Mouse (Mus musculus): ENCODE data around the gene Smcr8. TPM values are rescaled to one million over a fixed set of nuclear protein-coding genes. Genes with fewer than 3 reads are reported as not detected.
A peak's percentile ranks its signal among the peaks of the same experiment; 100 is the strongest.

Smcr8 gene
- polyA plus RNA-seq, 1 experiment: 9.2 TPM

DNA sequence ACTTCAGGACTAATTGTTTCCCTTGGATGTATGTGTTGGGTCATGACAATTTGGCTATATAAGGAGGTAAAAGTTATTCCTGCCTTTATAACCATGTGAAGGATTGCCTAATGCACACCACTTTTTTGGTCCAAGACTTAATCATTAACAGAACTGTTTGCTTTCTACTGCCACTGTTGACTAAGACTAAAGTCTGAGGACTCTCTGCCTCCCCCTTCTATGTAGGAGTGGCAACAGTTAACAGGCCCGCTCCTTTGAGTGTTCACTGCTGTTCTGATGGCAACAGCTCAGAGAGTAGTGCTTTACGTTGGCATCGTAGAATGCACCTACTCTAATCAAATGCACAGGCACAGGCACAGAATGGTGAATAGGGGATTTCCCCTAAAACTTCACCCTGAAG is 47.9 kb downstream of the Smcr8 start:
- no peaks in the 10 kb centered on the region for H3K27me3 ChIP-seq (ENCODE audit: control insufficient read depth, insufficient read depth, insufficient read length)
- H3ac ChIP-seq (ENCODE audit: control insufficient read depth, insufficient read length): no peak overlapping the region
- no peak overlapping the region for H3K4me2 ChIP-seq (ENCODE audit: low read depth)
- TF ChIP-seq POLR2A (IDR thresholded peaks at IDR 0.05; ENCODE audit: insufficient read length, low read depth): no peak
- no peak overlapping the region for H3K4me3 ChIP-seq
- no peaks in the 10 kb centered on the region for H3K79me2 ChIP-seq (ENCODE audit: control insufficient read depth, insufficient read depth)
- no peaks in the 10 kb centered on the region for H3K36me3 ChIP-seq (ENCODE audit: control insufficient read depth, insufficient read depth)

GRCm38 (mm10) chr11:60826700-60827099 is 49.4 kb downstream of the Smcr8 start:
- no peaks in the 10 kb centered on the region for H3K27me3 ChIP-seq (ENCODE audit: control insufficient read depth, insufficient read depth, insufficient read length)
- H3K36me3 ChIP-seq (ENCODE audit: control insufficient read depth, insufficient read depth): no peaks in the 10 kb centered on the region
- H3K4me2 ChIP-seq (ENCODE audit: low read depth): no peak overlapping the region
- H3K79me2 ChIP-seq (ENCODE audit: control insufficient read depth, insufficient read depth): peaks cover 8% of the 10 kb centered on the region
- H3K4me3 ChIP-seq: no peak overlapping the region
- TF ChIP-seq TCF3 (IDR thresholded peaks at IDR 0.05; ENCODE audit: insufficient read length, low read depth): no peak
- TF ChIP-seq POLR2A (IDR thresholded peaks at IDR 0.05; ENCODE audit: insufficient read length, low read depth): no peak
- TF ChIP-seq CEBPB (IDR thresholded peaks at IDR 0.05; ENCODE audit: insufficient read depth, poor library complexity, severe bottlenecking): no peak
- TF ChIP-seq MYOG (IDR thresholded peaks at IDR 0.05; ENCODE audit: control insufficient read depth in 1 of 3, insufficient read depth in 1 of 3, insufficient read length in 2 of 3, low read depth in 2 of 3): no peak
- no peak for TF ChIP-seq E2F4 (IDR thresholded peaks at IDR 0.05; ENCODE audit: insufficient read depth)
- no peak for TF ChIP-seq SRF (IDR thresholded peaks at IDR 0.05; ENCODE audit: control insufficient read depth, insufficient read length, low read depth)
- TF ChIP-seq MYOD1 (IDR thresholded peaks at IDR 0.05; ENCODE audit: control insufficient read depth in 1 of 3, insufficient read length in 2 of 3, low read depth in 2 of 3): no peak
- TF ChIP-seq POLR2AphosphoS2 (IDR thresholded peaks at IDR 0.05; ENCODE audit: insufficient read length, low read depth): no peak
- no peak for TF ChIP-seq USF1 (IDR thresholded peaks at IDR 0.05; ENCODE audit: low read depth)
- TF ChIP-seq REST (IDR thresholded peaks at IDR 0.05; ENCODE audit: insufficient read depth, insufficient read length): no peak
- no peak for TF ChIP-seq MAX (IDR thresholded peaks at IDR 0.05; ENCODE audit: low read depth)
- no peak for TF ChIP-seq TCF12 (IDR thresholded peaks at IDR 0.05; ENCODE audit: insufficient read depth, poor library complexity, severe bottlenecking)
- no peak overlapping the region for H3ac ChIP-seq (ENCODE audit: control insufficient read depth, insufficient read length)

DNA sequence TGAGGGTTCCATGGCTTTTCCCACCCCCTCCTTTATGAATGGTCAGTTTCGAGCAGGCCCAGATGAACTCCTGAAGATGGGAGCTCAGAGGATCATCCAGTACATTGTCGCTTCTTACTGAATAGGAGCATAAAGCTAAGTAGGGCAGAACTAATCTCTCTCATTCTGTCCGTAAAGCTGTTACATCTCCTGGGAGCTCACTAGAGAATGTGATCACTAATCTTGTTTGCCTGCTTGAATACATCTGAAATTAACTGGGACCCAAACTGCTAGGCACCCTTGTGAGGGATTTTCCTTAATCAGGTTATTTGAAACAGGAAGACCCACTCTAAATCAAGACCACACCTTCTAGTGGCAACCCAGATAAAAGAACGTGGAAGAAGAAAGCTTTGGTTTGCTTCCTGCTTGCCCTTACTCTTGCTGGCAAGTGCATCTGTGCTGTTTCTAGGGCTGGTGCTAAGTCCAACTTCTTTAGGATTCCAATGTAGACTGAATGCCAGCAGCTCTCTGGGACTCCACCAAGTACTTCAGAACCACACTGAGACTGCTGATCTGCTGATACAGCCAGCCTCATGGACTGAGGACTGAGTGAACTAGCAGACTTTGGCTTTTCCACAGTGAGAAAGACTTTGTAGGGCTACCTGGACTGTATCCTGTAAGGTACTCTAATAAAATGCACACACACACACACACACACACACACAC is 50.1 kb downstream of the Smcr8 start:
- H3K36me3 ChIP-seq (ENCODE audit: control insufficient read depth, insufficient read depth): no peaks in the 10 kb centered on the region
- TF ChIP-seq E2F4 (IDR thresholded peaks at IDR 0.05; ENCODE audit: insufficient read depth) (no peak), REST (IDR thresholded peaks at IDR 0.05; ENCODE audit: insufficient read depth, insufficient read length) (no peak), MYOD1 (IDR thresholded peaks at IDR 0.05; ENCODE audit: control insufficient read depth in 1 of 3, insufficient read length in 2 of 3, low read depth in 2 of 3) (no peak), MAX (IDR thresholded peaks at IDR 0.05; ENCODE audit: low read depth) (no peak), USF1 (IDR thresholded peaks at IDR 0.05; ENCODE audit: low read depth) (no peak), MYOG (IDR thresholded peaks at IDR 0.05; ENCODE audit: control insufficient read depth in 1 of 3, insufficient read depth in 1 of 3, insufficient read length in 2 of 3, low read depth in 2 of 3) (no peak), TCF12 (IDR thresholded peaks at IDR 0.05; ENCODE audit: insufficient read depth, poor library complexity, severe bottlenecking) (no peak), POLR2A (IDR thresholded peaks at IDR 0.05; ENCODE audit: insufficient read length, low read depth) (no peak), TCF3 (IDR thresholded peaks at IDR 0.05; ENCODE audit: insufficient read length, low read depth) (no peak), POLR2AphosphoS2 (IDR thresholded peaks at IDR 0.05; ENCODE audit: insufficient read length, low read depth) (no peak)

GRCm38 (mm10) chr11:60828903-60829302 is 51.6 kb downstream of the Smcr8 start:
- TF ChIP-seq MYOD1 (IDR thresholded peaks at IDR 0.05; ENCODE audit: control insufficient read depth in 1 of 3, insufficient read length in 2 of 3, low read depth in 2 of 3): no peak
- TF ChIP-seq POLR2A (IDR thresholded peaks at IDR 0.05; ENCODE audit: insufficient read length, low read depth): no peak
- TF ChIP-seq TCF3 (IDR thresholded peaks at IDR 0.05; ENCODE audit: insufficient read length, low read depth): no peak
- TF ChIP-seq CEBPB (IDR thresholded peaks at IDR 0.05; ENCODE audit: insufficient read depth, poor library complexity, severe bottlenecking): no peak
- no peak for TF ChIP-seq MAX (IDR thresholded peaks at IDR 0.05; ENCODE audit: low read depth)
- TF ChIP-seq REST (IDR thresholded peaks at IDR 0.05; ENCODE audit: insufficient read depth, insufficient read length): no peak
- TF ChIP-seq POLR2AphosphoS2 (IDR thresholded peaks at IDR 0.05; ENCODE audit: insufficient read length, low read depth): no peak
- TF ChIP-seq MYOG (IDR thresholded peaks at IDR 0.05; ENCODE audit: control insufficient read depth in 1 of 3, insufficient read depth in 1 of 3, insufficient read length in 2 of 3, low read depth in 2 of 3): no peak
- no peak for TF ChIP-seq USF1 (IDR thresholded peaks at IDR 0.05; ENCODE audit: low read depth)
- no peak for TF ChIP-seq E2F4 (IDR thresholded peaks at IDR 0.05; ENCODE audit: insufficient read depth)
- no peak for TF ChIP-seq TCF12 (IDR thresholded peaks at IDR 0.05; ENCODE audit: insufficient read depth, poor library complexity, severe bottlenecking)
- no peak for TF ChIP-seq SRF (IDR thresholded peaks at IDR 0.05; ENCODE audit: control insufficient read depth, insufficient read length, low read depth)
- H3K36me3 ChIP-seq (ENCODE audit: control insufficient read depth, insufficient read depth): no peaks in the 10 kb centered on the region
- peaks cover 12% of the 10 kb centered on the region for H3K79me2 ChIP-seq (ENCODE audit: control insufficient read depth, insufficient read depth)
- no peaks in the 10 kb centered on the region for H3K27me3 ChIP-seq (ENCODE audit: control insufficient read depth, insufficient read depth, insufficient read length)
- H3K4me2 ChIP-seq (ENCODE audit: low read depth): peak overlapping the region; percentile 24
- H3K4me3 ChIP-seq: no peak overlapping the region
- H3ac ChIP-seq (ENCODE audit: control insufficient read depth, insufficient read length): no peak overlapping the region

More for the DNA sequence above, 50.1 kb downstream of the Smcr8 start:
- Histone ChIP-seq H3K27me3 (ENCODE audit: control insufficient read depth, insufficient read depth, insufficient read length) (no peaks in the 10 kb centered on the region), H3K4me3 (no peak overlapping the region), H3K79me2 (ENCODE audit: control insufficient read depth, insufficient read depth) (peaks cover 12% of the 10 kb centered on the region), H3K4me2 (ENCODE audit: low read depth) (no peak overlapping the region), H3ac (ENCODE audit: control insufficient read depth, insufficient read length) (no peak overlapping the region)
